Mouse (Mus musculus): ENCODE measurements around the gene Slc12a6. TPM values are rescaled to one million over a fixed set of nuclear protein-coding genes. Genes with fewer than 3 reads are reported as not detected.

Slc12a6 gene
- polyA plus RNA-seq, 1 experiment: 96.9 TPM

DNA sequence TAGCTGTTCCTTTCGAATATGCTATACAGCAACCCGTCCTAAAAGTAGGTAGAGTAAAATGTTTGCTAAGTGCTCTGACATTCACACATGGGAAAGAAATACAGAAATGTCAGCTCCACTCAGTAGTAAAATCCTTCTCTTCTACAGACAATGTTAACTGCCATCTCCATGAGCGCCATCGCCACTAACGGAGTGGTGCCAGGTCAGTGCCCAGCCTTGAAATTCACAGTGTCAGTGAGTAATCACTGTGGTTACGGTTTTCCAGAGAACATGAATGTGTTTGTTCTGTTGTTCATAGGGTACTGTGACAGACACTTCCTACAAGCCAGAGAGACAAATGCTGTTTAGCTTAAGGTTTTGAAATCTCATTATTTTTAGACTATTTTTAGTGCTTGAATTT is 71.6 kb downstream of the Slc12a6 start:
- 87% methylated on average over 6 of the region's 6 CpGs for WGBS
- H3K27ac ChIP-seq (ENCODE audit: insufficient read depth, low read length): no peak overlapping the region

GRCm38 (mm10) chr2:112339736-112340135 is 74.1 kb downstream of the Slc12a6 start:
- Histone ChIP-seq H3K4me3 (replicated peaks; ENCODE audit: insufficient read depth, low read depth, low read length) (no peak overlapping the region), H3K27ac (ENCODE audit: insufficient read depth, low read length) (no peak overlapping the region), H3K4me1 (ENCODE audit: control insufficient read depth, insufficient read depth, low read length) (no peaks in the 10 kb centered on the region), H3K27me3 (ENCODE audit: control insufficient read depth, insufficient read depth, low read length) (no peaks in the 10 kb centered on the region)
- peak; percentile 34; the same call in 1 of the 2 replicates for TF ChIP-seq CTCF (IDR thresholded peaks at IDR 0.05; ENCODE audit: borderline replicate concordance, insufficient read depth, low read depth, low read length)
- TF ChIP-seq POLR2A (IDR thresholded peaks at IDR 0.05; ENCODE audit: borderline replicate concordance, insufficient read depth, low read length): no peak
- no peak for DNase-seq
- 90% methylated on average over 2 of the region's 2 CpGs for WGBS

More for the DNA sequence above, 71.6 kb downstream of the Slc12a6 start:
- TF ChIP-seq CTCF (IDR thresholded peaks at IDR 0.05; ENCODE audit: borderline replicate concordance, insufficient read depth, low read depth, low read length) (no peak), POLR2A (IDR thresholded peaks at IDR 0.05; ENCODE audit: borderline replicate concordance, insufficient read depth, low read length) (no peak)
- no peak overlapping the region for H3K4me3 ChIP-seq (replicated peaks; ENCODE audit: insufficient read depth, low read depth, low read length)
- no peaks in the 10 kb centered on the region for H3K27me3 ChIP-seq (ENCODE audit: control insufficient read depth, insufficient read depth, low read length)
- no peaks in the 10 kb centered on the region for H3K4me1 ChIP-seq (ENCODE audit: control insufficient read depth, insufficient read depth, low read length)
- DNase-seq: no peak

DNA sequence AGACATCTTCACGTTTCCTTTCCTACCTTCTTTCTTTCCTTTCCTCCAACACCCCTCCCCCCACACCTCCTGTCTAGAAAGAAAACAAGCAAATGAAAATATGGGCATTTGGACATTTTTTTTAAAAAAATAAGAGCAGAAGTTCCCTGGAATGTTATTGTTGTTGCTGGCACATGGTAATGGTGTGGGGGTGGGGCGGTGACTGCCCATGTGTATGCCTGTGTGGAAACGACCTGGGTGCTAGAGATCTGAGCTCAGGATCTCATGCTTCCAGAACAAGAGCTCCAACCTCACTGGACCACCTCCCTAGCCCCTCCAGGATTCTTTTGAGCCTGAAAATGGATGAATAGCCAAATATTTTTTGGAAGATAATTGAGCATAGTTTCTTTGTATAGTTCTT is 75.5 kb downstream of the Slc12a6 start:
- TF ChIP-seq CTCF (IDR thresholded peaks at IDR 0.05; ENCODE audit: borderline replicate concordance, insufficient read depth, low read depth, low read length): no peak
- no peak for TF ChIP-seq POLR2A (IDR thresholded peaks at IDR 0.05; ENCODE audit: borderline replicate concordance, insufficient read depth, low read length)
- WGBS: 66% methylated on average over 3 of the region's 3 CpGs
- Histone ChIP-seq H3K4me1 (ENCODE audit: control insufficient read depth, insufficient read depth, low read length) (no peaks in the 10 kb centered on the region), H3K27me3 (ENCODE audit: control insufficient read depth, insufficient read depth, low read length) (no peaks in the 10 kb centered on the region), H3K27ac (ENCODE audit: insufficient read depth, low read length) (no peak overlapping the region), H3K4me3 (replicated peaks; ENCODE audit: insufficient read depth, low read depth, low read length) (no peak overlapping the region)
- no peak for DNase-seq

GRCm38 (mm10) chr2:112348246-112348645 is 82.6 kb downstream of the Slc12a6 start:
- no peaks in the 10 kb centered on the region for H3K4me1 ChIP-seq (ENCODE audit: control insufficient read depth, insufficient read depth, low read length)
- no peak for DNase-seq
- no peak overlapping the region for H3K27ac ChIP-seq (ENCODE audit: insufficient read depth, low read length)
- H3K4me3 ChIP-seq (replicated peaks; ENCODE audit: insufficient read depth, low read depth, low read length): no peak overlapping the region
- no peaks in the 10 kb centered on the region for H3K27me3 ChIP-seq (ENCODE audit: control insufficient read depth, insufficient read depth, low read length)
- TF ChIP-seq CTCF (IDR thresholded peaks at IDR 0.05; ENCODE audit: borderline replicate concordance, insufficient read depth, low read depth, low read length) (no peak), POLR2A (IDR thresholded peaks at IDR 0.05; ENCODE audit: borderline replicate concordance, insufficient read depth, low read length) (no peak)
- WGBS: 90% methylated on average over 3 of the region's 3 CpGs

- no peaks in the 10 kb centered on the region for H3K27me3 ChIP-seq (ENCODE audit: control insufficient read depth, insufficient read depth, low read length)
- H3K4me1 ChIP-seq (ENCODE audit: control insufficient read depth, insufficient read depth, low read length): no peaks in the 10 kb centered on the region
- DNase-seq: no peak
- TF ChIP-seq CTCF (IDR thresholded peaks at IDR 0.05; ENCODE audit: borderline replicate concordance, insufficient read depth, low read depth, low read length) (no peak), POLR2A (IDR thresholded peaks at IDR 0.05; ENCODE audit: borderline replicate concordance, insufficient read depth, low read length) (no peak)
- H3K4me3 ChIP-seq (replicated peaks; ENCODE audit: insufficient read depth, low read depth, low read length): no peak overlapping the region
- 83% methylated on average over 7 of the region's 7 CpGs for WGBS
- H3K27ac ChIP-seq (ENCODE audit: insufficient read depth, low read length): no peak overlapping the region
Measured at GRCm38 (mm10) chr2:112353685-112354455, 88.2 kb downstream of the Slc12a6 start.

DNA sequence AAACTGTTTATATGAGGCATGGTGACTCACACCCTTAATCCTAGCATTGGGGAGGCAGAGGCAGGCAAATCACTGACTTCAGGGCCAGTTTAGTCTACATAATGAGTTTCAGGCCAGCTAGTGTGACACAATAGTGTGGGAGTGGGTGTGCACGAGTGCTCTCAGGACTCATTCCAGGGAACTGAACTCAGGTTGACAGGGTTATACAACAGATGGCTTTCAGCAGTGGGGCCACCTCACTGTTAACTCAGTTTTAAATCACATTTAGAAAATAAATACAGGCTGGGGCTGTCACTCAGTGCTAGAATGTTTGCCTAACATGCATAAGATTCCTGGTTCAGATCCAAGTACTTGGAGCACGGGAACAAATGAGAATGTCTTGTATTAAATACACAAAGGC is 94.0 kb downstream of the Slc12a6 start:
- no peak overlapping the region for H3K27ac ChIP-seq (ENCODE audit: insufficient read depth, low read length)

GRCm38 (mm10) chr2:112360012-112360780 is 94.6 kb downstream of the Slc12a6 start:
- H3K27ac ChIP-seq (ENCODE audit: insufficient read depth, low read length): no peak overlapping the region
- no peaks in the 10 kb centered on the region for H3K27me3 ChIP-seq (ENCODE audit: control insufficient read depth, insufficient read depth, low read length)
- TF ChIP-seq CTCF (IDR thresholded peaks at IDR 0.05; ENCODE audit: borderline replicate concordance, insufficient read depth, low read depth, low read length) (no peak), POLR2A (IDR thresholded peaks at IDR 0.05; ENCODE audit: borderline replicate concordance, insufficient read depth, low read length) (no peak)
- no peak for DNase-seq
- no peak overlapping the region for H3K4me3 ChIP-seq (replicated peaks; ENCODE audit: insufficient read depth, low read depth, low read length)
- H3K4me1 ChIP-seq (ENCODE audit: control insufficient read depth, insufficient read depth, low read length): no peaks in the 10 kb centered on the region
- 89% methylated on average over 12 of the region's 12 CpGs for WGBS

More for the DNA sequence above, 94.0 kb downstream of the Slc12a6 start:
- no peak overlapping the region for H3K4me3 ChIP-seq (replicated peaks; ENCODE audit: insufficient read depth, low read depth, low read length)
- no peak for DNase-seq
- H3K27me3 ChIP-seq (ENCODE audit: control insufficient read depth, insufficient read depth, low read length): no peaks in the 10 kb centered on the region
- WGBS: 69% methylated on average over 2 of the region's 2 CpGs
- no peaks in the 10 kb centered on the region for H3K4me1 ChIP-seq (ENCODE audit: control insufficient read depth, insufficient read depth, low read length)
- TF ChIP-seq CTCF (IDR thresholded peaks at IDR 0.05; ENCODE audit: borderline replicate concordance, insufficient read depth, low read depth, low read length) (no peak), POLR2A (IDR thresholded peaks at IDR 0.05; ENCODE audit: borderline replicate concordance, insufficient read depth, low read length) (no peak)
